Mouse (Mus musculus) limb, embryonic 14.5 days (tissue): ENCODE data around the gene Prss34. TPM values are rescaled to one million over a fixed set of nuclear protein-coding genes. Genes with fewer than 3 reads are reported as not detected.

Experiments used
- ATAC-seq: fragments of 200-750 bp; cut with Nextera tagmentation; 2 replicates; pipeline ENCODE4 v1.8.0; 2017; ENCODE audit warnings: low read depth, moderate number of reproducible peaks, moderate TSS enrichment; ENCODE audit not compliant: low FRiP score
- DNase-seq: peaks from one replicate; pipeline ENCODE4 v3.0.0-alpha.2; 2015; ENCODE audit warnings: low spot score
- H3K27ac ChIP-seq: fragments of 300-500 bp; sonication (generic); replicated peaks from 2 replicates; pipeline ENCODE4 v1.5.1; 2014; ENCODE audit warnings: low read depth, mild to moderate bottlenecking, low read length, moderate library complexity, mixed read lengths
- H3K27me3 ChIP-seq: fragments of 300-500 bp; sonication (generic); 2 replicates; pipeline ENCODE4 v1.6.1; 2014; ENCODE audit warnings: low read length, mixed read lengths; ENCODE audit not compliant: control insufficient read depth, insufficient read depth
- H3K36me3 ChIP-seq: fragments of 300-500 bp; sonication (generic); 2 replicates; pipeline ENCODE4 v1.6.1; 2014; ENCODE audit warnings: mild to moderate bottlenecking, low read length, moderate library complexity, mixed read lengths; ENCODE audit not compliant: control insufficient read depth, insufficient read depth
- H3K4me1 ChIP-seq: fragments of 300-500 bp; sonication (generic); 2 replicates; pipeline ENCODE4 v1.6.1; 2014; ENCODE audit warnings: antibody characterized with exemption, low read length, mixed read lengths; ENCODE audit not compliant: control insufficient read depth, insufficient read depth
- H3K4me2 ChIP-seq: fragments of 300-500 bp; sonication (generic); replicated peaks from 2 replicates; pipeline ENCODE4 v1.6.1; 2014; ENCODE audit warnings: low read depth, mild to moderate bottlenecking, low read length, moderate library complexity; ENCODE audit not compliant: severe bottlenecking
- H3K4me3 ChIP-seq: fragments of 300-500 bp; sonication (generic); replicated peaks from 2 replicates; pipeline ENCODE4 v1.5.1; 2014; ENCODE audit warnings: low read length
- H3K9ac ChIP-seq: fragments of 300-500 bp; sonication (generic); 2 replicates; pipeline ENCODE4 v1.6.1; 2014; ENCODE audit warnings: mild to moderate bottlenecking, low read depth, low read length, moderate library complexity; ENCODE audit not compliant: severe bottlenecking
- H3K9me3 ChIP-seq: fragments of 300-500 bp; sonication (generic); 2 replicates; pipeline ENCODE4 v1.6.1; 2016; ENCODE audit warnings: low read length; ENCODE audit not compliant: control insufficient read depth
- POLR2A ChIP-seq: fragments of 200-500 bp; IDR thresholded peaks from 2 replicates; pipeline ENCODE4 v1.8.0; 2012; ENCODE audit warnings: inconsistent platforms, mild to moderate bottlenecking, moderate library complexity, borderline replicate concordance; ENCODE audit not compliant: insufficient read depth, insufficient read length; ENCODE audit errors: extremely low read depth
- WGBS: fragments of 180-500 bp; shearing (Covaris S2); extraction: QIAGEN DNeasy Blood & Tissue Kit; methylation state at CpG from one replicate; pipeline ENCODE4 v1.1.7; 2014; 5-methylcytosine and 5-hydroxymethylcytosine counted together
- polyA plus RNA-seq, 2 experiments: library from polyadenylated mRNA; depleted of rRNA in 1 of 2; stranded (reverse) in 1 of 2; unstranded in 1 of 2; fragments of >200 nt; fragmentation: Nextera tagmentation in 1 of 2; extraction: Ambion mirVana in 1 of 2; gene quantifications; 2 replicates each; pipeline versions ENCODE4 v1.2.1 to v1.2.3; 2012 to 2014

The Prss34 gene
- polyA plus RNA-seq, 2 experiments = 6.0 to 10.6 TPM

- no peaks in the 10 kb centered on the region for H3K9me3 ChIP-seq
- peak overlapping the region; percentile 100 for H3K9ac ChIP-seq
- no peaks in the 10 kb centered on the region for H3K27me3 ChIP-seq
- peaks cover 18% of the 10 kb centered on the region for H3K4me1 ChIP-seq
- 0 out of 2 replicates have a peak, but pooled peaks have one; percentile 74 for TF ChIP-seq POLR2A
- H3K4me3 ChIP-seq = peak overlapping the region; percentile 99
- H3K36me3 ChIP-seq = peaks cover 31% of the 10 kb centered on the region
- WGBS = 1% methylated on average over 74 of the region's 92 CpGs
- peak overlapping the region; percentile 98 for H3K4me2 ChIP-seq
- H3K27ac ChIP-seq = peak overlapping the region; percentile 99
- DNase-seq = peak; percentile 90
- peak; percentile 91 for ATAC-seq
Observed at GRCm38 (mm10) chr17:25272951-25273705, 25.1 kb upstream of the Prss34 start.

- Histone ChIP-seq H3K36me3 (peaks cover 23% of the 10 kb centered on the region), H3K9me3 (no peaks in the 10 kb centered on the region), H3K4me2 (peak overlapping the region; percentile 98), H3K27ac (peak overlapping the region; percentile 99), H3K4me1 (peaks cover 18% of the 10 kb centered on the region), H3K9ac (peak overlapping the region; percentile 100), H3K27me3 (no peaks in the 10 kb centered on the region), H3K4me3 (peak overlapping the region; percentile 99)
- ATAC-seq = peak; percentile 92
- 3% methylated on average over 39 of the region's 45 CpGs for WGBS
- 0 out of 2 replicates have a peak, but pooled peaks have one; percentile 60 for TF ChIP-seq POLR2A
- peak; percentile 94 for DNase-seq
Observed at GRCm38 (mm10) chr17:25273706-25274501, 24.3 kb upstream of the Prss34 start.

GRCm38 (mm10) chr17:25274571-25275346 lies 23.4 kb upstream of the Prss34 start, which contains the start of gene Ube2i:
Gene Ube2i (minus strand): TSS chr17:25274622.
- ATAC-seq = no peak
- WGBS = 79% methylated on average over 9 of the region's 9 CpGs
- no peak for TF ChIP-seq POLR2A

GRCm38 (mm10) chr17:25275833-25276232 lies 22.4 kb upstream of the Prss34 start:
- DNase-seq = no peak
- Histone ChIP-seq H3K4me3 (no peak overlapping the region), H3K4me2 (no peak overlapping the region), H3K9me3 (no peaks in the 10 kb centered on the region), H3K4me1 (peaks cover 16% of the 10 kb centered on the region), H3K9ac (no peak overlapping the region), H3K36me3 (peaks cover 9% of the 10 kb centered on the region; the same call in 1 of the 2 replicates), H3K27ac (no peak overlapping the region), H3K27me3 (no peaks in the 10 kb centered on the region)
- 93% methylated on average over 3 of the region's 3 CpGs for WGBS
- TF ChIP-seq POLR2A = no peak
- ATAC-seq = no peak

More at GRCm38 (mm10) chr17:25274571-25275346, 23.4 kb upstream of the Prss34 start, which contains the start of gene Ube2i:
- Histone ChIP-seq H3K4me1 (peaks cover 18% of the 10 kb centered on the region), H3K9ac (peak within 1 kb of the TSS; percentile 100), H3K36me3 (peaks cover 15% of the 10 kb centered on the region), H3K4me3 (peak within 1 kb of the TSS; percentile 99), H3K9me3 (no peaks in the 10 kb centered on the region), H3K27ac (peak within 1 kb of the TSS; percentile 99), H3K27me3 (no peaks in the 10 kb centered on the region), H3K4me2 (peak within 1 kb of the TSS; percentile 98)
- no peak for DNase-seq
